Mouse (Mus musculus) activated CD4-positive, CD25-positive, alpha-beta regulatory T cell, adult 4 months (primary cell): ENCODE measurements around the gene Tor3a. TPM values are rescaled to one million over a fixed set of nuclear protein-coding genes. Genes with fewer than 3 reads are reported as not detected.

Source experiments
- ATAC-seq: one replicate; pipeline ENCODE4 v1.8.0; 2017
- polyA plus RNA-seq, 2 experiments: library from polyadenylated mRNA; unstranded; fragments of 100-300 nt; shearing (Covaris generic); gene quantifications; one replicate each; pipeline ENCODE4 v1.2.1; 2017

Tor3a gene
- polyA plus RNA-seq, 2 experiments from 2014 or later = 21.6 to 22.8 TPM

DNA sequence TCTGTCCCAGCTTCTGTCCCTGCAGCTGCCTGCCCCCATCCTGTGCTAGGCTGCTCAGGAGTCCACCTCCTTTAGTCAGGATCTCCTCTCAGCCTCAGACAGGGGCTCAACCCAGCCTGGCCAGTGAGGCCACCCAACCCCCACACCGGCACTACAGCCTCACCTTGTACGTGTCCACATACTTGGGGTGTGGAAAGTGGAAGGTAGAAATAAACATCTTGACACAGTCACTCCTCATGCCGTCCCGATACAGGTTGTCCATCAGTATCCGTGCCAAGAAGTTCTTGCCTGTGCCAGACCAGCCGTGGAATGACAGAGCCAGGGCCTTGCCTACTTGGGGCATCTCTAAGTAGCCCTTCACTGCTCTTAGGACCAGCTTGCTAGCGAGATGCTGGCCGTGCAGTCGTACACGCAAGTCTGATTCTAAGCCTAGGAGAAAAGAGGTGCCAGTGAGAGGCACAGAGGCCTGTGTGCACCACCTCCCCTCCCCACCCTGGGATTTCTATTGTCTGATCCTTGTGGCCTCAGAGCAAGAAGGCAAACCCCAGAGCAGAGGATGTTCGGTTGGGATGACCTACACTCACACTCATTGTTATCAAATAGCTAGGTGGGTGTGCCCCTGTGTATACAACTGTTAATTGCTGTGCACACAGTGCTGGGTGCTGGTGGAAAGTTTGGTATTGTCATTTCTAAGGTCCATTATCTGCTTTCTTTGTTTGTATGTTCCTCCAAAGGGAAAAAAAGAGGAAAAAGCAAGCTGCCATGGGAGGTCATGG lies 4.8 kb downstream of the Tor3a start:
- no peak for ATAC-seq

DNA sequence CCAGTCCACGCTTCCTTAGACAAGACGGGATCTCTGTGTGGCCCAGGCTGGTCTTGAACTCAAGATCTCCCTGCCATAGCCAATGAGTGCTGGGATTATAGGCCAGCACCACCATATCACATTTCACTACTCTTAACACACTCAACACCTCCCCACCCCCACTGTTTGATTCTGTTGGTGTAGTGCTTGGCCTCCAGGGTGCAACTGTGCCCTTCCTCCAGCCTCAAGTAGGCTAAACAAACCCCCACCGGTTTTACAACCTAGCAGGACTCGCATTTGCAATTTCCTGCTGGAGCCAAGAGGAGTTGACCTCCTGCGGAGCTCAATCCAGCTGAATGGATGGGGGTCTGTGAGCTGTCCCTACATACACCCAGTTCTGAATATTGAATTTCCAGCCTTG lies 5.6 kb downstream of the Tor3a start:
- ATAC-seq = no peak

DNA sequence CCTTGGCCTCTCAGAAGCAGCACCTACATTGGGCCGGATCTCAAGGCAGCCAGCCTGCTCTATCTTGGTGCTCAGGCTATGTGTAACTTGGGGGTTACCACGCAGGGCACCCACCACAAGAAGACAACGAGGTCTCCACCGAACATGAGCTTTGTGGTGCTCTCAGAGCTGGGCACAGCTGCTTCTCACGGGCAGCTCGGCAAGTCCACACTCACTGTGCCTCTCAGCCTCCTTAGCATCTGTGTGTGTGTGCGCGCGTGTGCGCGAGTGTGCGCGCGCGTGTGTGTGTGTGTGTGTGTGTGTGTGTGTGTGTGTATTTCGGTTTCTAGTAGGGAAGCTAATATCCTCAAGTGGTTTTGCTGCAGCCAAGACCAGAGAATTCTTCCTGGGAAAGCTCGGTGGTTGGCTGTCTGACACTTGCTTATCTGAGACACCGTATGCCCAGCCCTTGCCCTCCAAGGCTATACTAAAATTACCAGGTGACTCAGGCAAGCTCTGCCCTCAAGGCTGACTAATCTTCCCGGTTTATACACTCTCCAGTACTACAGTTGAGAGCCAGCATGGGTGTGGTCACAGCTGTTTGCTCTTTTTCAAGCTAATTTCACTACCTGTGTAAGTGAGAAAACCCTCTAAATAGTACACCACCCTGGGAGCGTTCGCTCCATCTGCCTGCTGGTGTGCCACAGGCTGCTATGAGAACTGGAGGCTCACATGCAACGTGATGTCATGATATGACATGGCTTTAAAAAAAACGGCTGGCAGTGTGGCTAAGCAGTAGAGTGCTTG lies 6.8 kb downstream of the Tor3a start:
- ATAC-seq = no peak

DNA sequence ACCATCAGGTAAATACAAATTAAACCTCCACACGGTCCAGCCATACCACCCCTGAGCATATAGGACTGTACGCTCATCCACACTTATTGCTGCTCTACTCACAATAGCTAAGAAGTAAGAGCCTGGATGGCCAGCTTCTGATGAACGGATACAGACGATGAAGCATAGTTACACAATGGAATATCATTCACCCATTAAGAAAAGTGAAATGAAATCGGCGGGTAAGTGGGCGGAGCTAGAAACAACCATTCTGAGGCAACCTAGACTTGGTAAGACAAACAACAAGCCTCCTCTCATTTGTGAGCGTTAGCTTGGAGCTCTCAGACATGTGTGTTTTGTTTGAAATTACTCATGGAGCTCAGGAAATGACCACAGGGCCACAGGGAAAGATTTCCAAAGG lies 8.4 kb downstream of the Tor3a start:
- no peak for ATAC-seq

DNA sequence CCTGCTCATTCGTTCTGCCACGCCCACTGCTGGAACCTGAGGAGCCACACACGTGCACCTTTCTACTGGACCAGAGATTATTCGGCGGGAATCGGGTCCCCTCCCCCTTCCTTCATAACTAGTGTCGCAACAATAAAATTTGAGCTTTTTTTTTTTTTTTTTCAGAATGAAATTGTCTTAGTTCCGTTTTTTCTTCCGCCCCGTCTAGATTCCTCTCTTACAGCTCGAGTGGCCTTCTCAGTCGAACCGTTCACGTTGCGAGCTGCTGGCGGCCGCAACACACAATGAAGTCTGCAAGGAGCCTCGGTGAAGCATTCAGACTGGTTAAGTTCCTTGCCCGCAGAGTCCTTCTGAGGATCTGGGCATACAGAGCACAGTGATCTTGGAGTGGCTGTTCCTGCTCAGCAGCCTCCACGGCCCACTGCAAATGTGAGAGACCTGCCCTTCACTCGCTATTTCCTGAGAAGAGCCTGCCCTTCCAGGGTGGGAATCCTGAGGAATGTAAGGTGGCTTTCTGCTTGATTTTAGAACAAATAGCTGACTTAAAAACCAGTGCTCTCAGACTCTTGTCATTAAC lies 13.4 kb downstream of the Tor3a start:
- peak; percentile 24 for ATAC-seq

DNA sequence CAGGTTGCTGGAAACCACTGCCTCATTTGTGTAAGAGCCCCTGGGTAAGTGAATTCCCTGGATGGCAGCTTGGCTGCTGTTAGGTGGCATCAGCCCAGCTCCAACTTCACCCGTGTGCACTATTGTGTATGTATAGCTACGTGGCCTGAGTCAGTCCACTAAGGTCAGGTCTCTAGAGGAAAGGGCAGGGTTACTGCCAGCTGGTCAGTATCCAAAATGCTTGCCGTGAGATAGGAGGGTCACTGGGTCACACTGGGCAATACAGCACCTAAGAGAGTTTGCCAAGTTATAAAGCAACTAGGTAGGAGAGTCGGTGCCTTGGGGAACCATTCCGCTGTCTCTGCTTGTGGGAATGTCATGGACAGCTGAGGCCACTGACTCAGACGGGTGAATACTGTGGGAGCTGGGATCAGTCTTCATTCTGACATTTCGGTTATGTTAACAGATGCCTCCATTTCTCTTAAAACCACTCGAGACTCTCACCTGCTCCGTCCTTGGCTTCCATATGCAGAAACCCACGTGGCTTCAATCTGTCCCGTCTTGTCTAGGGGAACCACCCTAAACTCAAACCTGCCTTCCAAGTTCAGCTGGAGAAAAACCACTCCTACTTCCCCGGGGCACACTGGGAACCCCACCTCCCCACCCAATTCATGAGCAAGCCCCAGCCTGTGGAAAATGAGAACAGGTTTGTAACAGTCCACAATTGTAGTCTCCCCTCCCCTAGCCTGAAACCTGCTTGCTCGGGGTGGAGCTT lies 14.1 kb downstream of the Tor3a start:
- ATAC-seq = peak; percentile 49

DNA sequence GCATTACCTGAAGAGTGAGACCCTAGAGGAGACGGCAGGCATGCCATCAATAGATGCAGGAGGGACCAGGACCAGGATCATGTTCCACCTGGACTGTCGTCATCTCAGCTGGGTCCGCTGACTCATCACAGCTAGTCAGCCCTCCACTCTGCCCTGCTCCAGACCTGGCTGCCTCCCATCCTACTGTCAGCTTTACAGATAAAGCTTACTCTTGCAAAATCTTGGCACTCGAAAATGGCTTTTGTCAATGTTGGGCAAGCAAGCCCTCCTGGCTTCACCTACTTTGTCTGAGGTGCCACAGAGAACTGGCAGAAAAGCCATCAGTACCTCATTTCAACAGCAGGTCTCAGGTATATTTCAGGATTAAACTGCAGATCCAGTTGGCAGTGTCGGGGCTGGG lies 15.5 kb downstream of the Tor3a start:
- no peak for ATAC-seq

DNA sequence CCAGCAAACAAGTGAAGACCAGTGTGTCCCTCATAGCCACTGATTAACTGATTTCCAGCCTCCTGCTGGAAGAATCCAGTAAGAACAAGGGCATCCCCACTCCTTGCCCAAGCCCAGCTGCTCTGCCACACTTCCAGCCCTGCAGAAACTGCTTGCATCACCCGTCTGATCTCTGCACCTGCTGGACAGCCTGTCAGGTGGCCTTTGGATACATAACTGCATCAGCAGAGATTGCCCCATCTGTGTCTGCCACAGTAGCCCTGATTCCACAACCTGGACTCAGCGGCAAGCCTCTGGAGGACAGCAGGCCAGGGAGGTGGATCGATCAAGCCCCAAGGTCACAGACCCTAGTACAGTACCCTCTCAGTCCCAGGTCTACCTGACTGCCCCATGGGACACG lies 16.6 kb downstream of the Tor3a start:
- ATAC-seq = no peak

DNA sequence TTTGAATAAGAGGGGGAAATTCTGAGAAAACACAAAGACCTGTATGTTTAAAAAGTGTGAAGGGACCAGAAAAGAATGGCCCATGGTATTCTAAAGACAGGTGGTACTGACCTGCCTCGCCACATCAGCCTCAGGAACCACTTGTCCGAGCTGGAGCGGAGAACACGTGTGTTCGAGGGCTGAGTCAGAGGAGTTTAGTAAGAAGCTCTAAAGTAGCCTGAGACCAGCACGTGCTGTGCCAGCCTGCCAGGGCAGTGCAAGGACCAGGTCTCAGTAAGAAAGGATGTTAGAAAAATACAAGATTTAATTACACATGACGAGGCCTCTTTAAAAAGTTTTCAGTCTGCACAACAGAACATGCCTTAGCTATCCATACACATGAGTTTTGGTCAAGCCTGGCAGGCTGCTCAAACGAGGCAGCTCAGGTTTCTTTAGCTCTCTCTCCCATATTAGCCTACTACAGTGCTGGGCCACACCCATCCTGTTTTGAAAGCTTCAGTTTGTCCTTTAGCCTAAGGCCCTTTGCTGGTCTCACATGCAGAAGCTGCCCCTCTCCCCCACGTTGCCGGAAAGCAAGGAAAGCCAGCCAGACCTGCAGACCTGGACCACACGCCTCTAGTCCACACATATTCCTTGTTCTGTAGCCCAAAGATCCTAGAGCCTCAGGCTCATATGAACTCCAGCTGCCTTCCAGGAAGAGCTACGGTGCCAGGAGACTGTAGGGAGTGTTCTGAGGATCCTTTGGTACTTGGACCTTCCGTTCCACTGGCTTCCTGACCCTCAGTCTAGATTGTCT lies 19.2 kb downstream of the Tor3a start:
- ATAC-seq = peak; percentile 47

DNA sequence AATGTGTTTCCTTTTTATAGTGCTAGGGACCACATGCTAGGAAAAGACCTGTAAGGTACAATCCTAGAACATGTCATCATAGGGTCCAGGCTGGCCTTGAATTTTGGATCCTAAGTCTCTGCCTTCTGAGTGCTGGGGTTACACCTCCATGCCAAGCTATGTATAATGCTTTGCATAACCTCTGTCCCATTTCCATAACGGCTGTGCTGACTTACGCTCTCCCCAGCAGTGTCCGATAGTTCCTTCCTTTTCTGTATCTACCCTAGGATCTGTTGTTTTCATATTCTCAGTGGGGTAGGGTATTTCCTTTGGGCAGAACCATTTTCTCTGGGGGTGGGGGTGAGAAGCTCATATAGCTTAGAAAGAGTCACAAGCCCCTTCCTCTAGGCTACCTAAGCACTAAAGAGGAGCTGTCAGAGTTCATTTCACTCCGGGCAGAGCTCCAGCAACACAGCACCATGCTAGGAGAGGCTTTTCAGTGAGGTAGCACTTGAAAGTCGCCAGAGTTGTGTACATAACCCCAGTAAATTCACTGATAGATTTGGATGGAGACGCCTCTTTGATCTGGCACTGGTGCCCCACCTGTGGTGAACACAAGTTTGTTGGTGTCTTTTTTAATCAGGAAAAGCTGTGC lies 21.9 kb downstream of the Tor3a start:
- no peak for ATAC-seq

DNA sequence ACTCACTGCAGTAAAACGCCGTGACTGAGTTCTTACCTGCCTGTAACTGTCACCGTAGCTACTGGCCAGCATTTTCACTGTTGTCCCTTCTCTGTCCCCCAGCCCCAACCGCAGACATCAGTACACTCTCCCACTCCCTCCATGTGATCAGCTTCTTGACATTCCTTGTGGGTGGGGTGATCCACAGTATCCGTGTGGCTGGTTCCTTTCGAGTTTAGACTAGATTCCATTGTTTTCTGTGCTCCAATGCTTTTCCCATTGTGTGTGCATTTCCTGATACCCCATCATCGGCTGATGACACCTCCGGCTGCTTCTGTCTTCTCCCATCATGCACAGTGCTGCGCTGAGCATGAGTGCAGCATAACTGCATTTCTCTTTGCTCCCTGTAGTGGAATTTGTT lies 23.5 kb downstream of the Tor3a start:
- no peak for ATAC-seq

DNA sequence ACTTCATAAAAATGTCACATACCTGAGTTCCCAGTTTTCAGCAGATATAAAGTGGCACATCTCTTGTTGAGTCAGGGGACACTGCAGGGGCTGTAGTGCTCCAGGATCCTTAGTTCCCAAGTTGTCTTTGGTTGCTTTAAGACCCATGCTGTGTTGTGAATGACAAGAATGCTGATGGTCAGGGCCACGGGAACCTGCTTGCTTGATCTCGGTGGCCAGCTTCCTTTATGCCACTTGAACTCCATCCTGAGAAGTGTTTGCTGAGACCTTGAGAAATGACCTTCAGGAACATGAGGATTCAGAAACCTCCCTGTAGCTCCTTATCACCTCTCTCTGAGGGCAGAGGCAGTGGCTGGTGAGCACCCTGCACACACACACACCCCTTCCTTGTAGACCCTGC lies 25.5 kb downstream of the Tor3a start:
- ATAC-seq = no peak

DNA sequence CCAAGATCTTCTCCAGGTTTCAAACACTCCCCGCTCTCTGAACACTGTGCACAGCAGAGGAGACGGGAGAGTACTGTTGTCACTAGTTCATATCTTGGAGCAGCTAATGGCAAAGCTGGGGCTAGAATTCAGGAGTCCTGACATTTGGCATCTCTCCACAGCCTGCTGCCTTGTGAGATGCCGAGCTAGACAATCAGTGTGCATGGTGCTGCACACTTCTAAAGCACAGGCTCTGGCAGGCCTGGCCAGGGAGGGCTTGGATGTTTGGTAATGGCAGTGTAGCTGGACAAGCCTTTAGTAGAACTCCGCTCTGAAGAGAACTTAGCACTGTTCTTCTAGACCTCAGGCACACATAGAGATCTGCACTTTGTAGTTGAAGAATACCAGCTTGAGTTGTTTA lies 28.2 kb downstream of the Tor3a start:
- no peak for ATAC-seq

DNA sequence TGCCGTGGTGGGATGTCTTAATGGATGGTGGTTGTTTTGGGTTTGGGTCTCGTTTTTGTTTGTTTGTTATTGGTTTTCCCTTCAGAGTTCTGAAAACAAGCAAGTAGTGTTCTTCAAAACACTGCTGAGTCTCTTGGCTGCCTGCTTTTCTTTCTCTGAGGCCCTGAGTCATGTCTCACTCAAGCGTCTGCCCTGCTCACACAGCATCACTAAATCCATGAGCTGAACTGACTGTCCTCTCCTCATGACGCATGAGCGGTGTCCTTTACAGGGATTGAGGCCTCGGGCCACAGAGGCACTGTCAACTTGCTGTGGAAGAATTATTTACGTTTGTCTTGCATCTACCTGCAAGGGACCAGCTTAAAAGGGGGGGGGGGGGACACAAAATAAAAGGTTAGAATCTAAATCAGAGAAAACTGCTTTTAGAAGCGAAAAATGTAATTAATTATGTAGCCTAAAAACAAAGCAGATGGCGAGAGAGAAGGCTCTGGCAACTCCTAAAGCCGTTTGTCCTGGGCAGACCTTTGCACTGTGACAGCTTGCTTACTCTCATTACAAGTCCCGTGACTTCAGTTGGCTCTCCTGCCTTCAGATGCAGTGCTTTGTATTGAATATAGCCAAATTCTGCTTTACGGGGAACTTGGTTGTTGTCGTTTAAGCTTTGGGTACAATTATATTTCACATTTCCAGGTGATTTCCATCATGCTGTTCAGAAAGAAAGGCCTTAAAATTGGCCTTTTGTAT lies 29.2 kb downstream of the Tor3a start:
- ATAC-seq = no peak

DNA sequence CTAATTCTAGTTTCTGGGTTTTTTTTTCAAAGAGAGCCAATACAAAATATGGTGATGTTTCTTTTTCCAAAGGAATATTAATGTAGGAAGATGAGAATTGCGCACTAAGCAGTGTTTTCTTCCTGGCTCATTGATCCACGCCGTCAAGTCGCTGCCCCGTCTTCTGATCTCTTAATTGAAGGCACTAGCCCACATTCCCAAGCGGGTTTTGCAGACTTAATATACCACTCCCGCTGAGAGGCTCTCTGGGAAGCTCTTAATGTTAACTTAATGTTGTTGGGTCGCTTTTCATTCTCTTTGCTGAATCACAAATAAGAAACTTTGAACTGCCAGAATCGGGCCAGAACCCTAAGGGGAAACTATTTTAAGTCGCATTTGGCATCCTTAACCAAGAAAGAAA lies 30.1 kb downstream of the Tor3a start:
- no peak for ATAC-seq

DNA sequence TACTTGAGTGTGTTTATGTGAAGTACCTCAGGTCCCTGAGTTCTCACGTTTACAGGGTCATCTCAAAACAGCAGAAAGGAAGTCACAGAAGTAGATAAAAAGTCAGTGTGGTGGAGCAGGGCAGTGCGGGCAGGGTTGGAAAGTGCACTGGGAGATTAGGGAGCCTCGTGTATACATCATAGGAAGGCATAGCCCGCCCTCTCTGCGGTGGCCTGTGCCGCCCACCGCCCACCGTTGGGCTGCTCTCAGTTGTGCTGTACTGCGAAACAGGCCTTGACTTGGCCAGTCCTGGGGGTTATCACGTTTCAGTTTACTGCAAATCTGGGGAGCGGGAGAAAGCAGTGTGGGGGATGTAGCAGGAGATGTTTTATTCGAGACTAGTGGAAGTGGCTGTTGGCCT lies 31.3 kb downstream of the Tor3a start:
- ATAC-seq = no peak

DNA sequence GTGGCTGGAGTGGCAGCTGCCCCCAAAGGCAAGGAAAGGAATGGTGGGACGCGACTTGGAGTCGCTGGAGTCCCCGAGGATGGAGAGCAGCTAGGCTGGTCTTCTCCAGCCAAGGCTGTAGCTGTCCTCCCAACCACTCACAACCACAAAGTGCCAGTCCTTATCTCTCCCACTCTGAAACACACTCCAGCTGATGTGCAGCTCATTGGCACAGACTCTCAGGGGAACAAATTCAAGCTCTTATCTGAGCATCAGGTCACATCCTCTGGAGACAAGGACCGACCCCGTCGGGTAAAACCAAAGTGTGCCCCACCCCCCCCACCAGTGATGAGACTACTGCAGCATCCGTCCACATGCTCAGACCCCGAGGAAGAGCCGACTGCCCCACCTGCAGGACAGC lies 32.3 kb downstream of the Tor3a start:
- ATAC-seq = no peak

DNA sequence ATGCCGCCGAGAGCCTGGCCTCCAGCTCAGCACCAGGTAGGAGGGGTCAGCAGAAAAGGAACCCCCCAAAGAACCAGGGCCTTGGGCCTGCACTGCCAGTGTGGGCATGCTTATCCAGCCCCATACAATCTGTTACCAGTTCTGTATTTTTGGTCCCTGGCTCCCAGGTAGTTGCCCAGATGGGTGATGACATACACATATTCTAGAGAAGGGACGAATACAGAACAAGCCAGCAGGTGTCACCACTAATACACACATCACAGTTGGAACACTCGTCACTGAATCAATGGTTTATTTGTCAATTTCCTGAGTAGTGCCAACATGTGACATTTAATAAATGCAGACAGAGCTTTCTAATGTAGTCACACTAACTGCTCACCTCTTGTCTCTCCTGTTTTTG lies 33.6 kb downstream of the Tor3a start:
- peak; percentile 52 for ATAC-seq

DNA sequence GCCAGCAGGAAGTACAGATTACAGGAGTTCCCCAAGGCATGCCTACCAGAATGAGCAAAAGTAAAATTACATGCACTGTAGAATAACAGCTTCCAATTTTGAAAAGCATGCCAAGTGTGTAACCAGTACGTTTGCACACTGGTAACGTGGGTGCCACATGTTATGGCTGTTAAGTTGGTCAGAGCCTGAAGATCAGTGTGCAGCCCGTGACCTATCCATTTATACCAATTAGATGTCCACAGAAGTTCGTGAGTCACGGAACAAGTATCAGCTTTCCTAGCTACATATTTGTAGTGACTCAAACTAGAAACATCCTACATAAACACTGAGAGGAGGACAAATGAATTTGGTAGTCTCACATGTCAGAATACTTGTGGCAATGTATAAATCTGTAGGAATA lies 34.7 kb downstream of the Tor3a start:
- ATAC-seq = no peak

DNA sequence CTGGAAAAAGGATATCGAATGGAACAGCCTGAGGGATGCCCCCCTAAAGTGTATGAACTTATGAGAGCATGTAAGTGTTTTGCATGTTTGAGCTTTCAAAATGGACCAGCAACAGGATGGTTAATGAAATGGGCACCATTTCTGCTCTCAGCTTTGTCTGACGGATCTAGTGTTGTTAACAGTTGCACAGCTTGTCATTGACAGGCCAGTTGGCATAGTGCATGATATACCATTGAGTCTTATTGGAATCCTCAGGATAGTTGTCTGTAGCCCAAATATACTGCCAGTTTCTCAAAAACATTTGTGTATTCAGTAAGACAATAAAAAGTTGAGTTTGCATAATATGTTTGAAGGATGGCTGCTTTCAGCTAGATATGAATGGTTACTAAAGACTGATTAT lies 39.0 kb downstream of the Tor3a start:
- no peak for ATAC-seq

DNA sequence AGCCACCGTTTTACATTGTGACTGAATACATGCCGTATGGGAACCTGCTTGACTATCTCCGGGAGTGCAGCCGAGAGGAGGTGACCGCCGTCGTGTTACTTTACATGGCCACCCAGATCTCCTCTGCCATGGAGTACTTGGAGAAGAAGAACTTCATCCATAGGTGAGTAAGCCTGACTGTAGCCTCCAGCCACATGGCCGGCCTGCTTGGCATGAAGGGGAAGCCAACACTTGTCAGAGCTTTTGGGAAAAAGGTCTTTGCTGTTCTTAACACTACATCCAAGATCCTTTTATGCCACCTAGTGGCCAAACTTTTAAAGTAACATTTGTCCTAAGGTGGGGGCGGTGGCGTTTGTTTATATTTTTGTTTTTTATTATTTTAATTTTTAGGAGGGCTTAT lies 41.1 kb downstream of the Tor3a start:
- ATAC-seq = peak; percentile 80
